Mouse (Mus musculus) spleen, postnatal 4 days (tissue): Measurements from ENCODE around the gene 4930432K21Rik.

Experiments
- DNase-seq, 2 experiments: peaks; one replicate each; pipeline ENCODE4 v3.0.0; 2022; ENCODE audit warnings: low spot score in 2 of 2

The 4930432K21Rik gene

GRCm38 (mm10) chr8:84208381-84209380 is 60.9 kb downstream of the 4930432K21Rik start:
- DNase-seq = no peak

GRCm38 (mm10) chr8:84210167-84210791 is 62.5 kb downstream of the 4930432K21Rik start:
- DNase-seq = peak; percentile 80 to 93

GRCm38 (mm10) chr8:84211202-84211601 is 63.4 kb downstream of the 4930432K21Rik start:
- no peak for DNase-seq

GRCm38 (mm10) chr8:84211881-84212563 is 64.2 kb downstream of the 4930432K21Rik start:
- no peak for DNase-seq

- no peak for DNase-seq
Measured at GRCm38 (mm10) chr8:84213277-84213676, 65.5 kb downstream of the 4930432K21Rik start.

GRCm38 (mm10) chr8:84217206-84217605 is 69.4 kb downstream of the 4930432K21Rik start:
- DNase-seq = no peak

GRCm38 (mm10) chr8:84218143-84218542 is 70.3 kb downstream of the 4930432K21Rik start:
- no peak for DNase-seq

GRCm38 (mm10) chr8:84220105-84220504 is 72.3 kb downstream of the 4930432K21Rik start:
- no peak for DNase-seq
